Mouse (Mus musculus): ENCODE measurements around the gene Syngr3. TPM values are rescaled to one million over a fixed set of nuclear protein-coding genes. Genes with fewer than 3 reads are reported as not detected.
A peak's percentile ranks its signal among the peaks of the same experiment; 100 is the strongest.
"Not testable (repeated sequence)": the region's sequence is repeated elsewhere in the genome, so short reads cannot be mapped to it uniquely, and the experiment has no call there.

Syngr3 gene
- total RNA-seq, 2 experiments from 2014 or later = 179 to 200 TPM

GRCm38 (mm10) chr17:24687599-24687998, 2.2 kb downstream of the Syngr3 start:
- DNase-seq (ENCODE audit: low spot score in 2 of 2) = no peak
- intact Hi-C loops (cut with DNase I) = no loop called here

DNA sequence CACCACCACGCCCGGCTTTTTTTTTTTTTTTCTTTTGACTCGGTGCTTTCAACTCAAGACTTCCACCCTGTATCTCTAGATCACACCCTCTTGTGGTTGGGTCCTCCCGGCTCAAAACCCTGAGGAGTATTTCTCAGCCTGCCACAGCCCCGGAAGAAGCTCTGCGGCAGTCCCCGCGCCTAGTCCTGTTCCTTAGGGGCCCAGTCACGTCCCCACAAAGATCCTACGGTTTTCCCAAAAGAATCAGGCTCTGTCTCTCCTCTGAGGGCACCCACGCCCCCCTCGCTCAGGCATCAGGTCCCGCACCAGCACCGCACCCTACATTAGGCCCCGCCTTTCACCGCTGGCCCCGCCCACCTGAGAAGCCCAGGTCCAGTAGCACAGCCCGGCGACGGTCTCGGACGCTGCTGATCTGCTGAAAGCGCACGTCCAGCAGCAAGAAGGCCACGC, 2.6 kb downstream of the Syngr3 start:
- DNase-seq (ENCODE audit: low spot score in 2 of 2) = no peak
- intact Hi-C loops (cut with DNase I) = no loop called here

- DNase-seq (ENCODE audit: low spot score in 2 of 2) = no peak
- intact Hi-C loops (cut with DNase I) = no loop called here
These were observed 3.2 kb downstream of the Syngr3 start for GRCm38 (mm10) chr17:24686514-24686913.

GRCm38 (mm10) chr17:24677500-24678080, 12.2 kb downstream of the Syngr3 start:
- DNase-seq (ENCODE audit: low spot score in 2 of 2) = no peak
- intact Hi-C loops (cut with DNase I) = no loop called here

- DNase-seq (ENCODE audit: low spot score in 2 of 2) = no peak
- intact Hi-C loops (cut with DNase I) = no loop called here
These were observed 12.9 kb downstream of the Syngr3 start for GRCm38 (mm10) chr17:24676877-24677276.

- intact Hi-C loops (cut with DNase I) = no loop called here
These were observed 13.6 kb downstream of the Syngr3 start for GRCm38 (mm10) chr17:24676187-24676586.

DNA sequence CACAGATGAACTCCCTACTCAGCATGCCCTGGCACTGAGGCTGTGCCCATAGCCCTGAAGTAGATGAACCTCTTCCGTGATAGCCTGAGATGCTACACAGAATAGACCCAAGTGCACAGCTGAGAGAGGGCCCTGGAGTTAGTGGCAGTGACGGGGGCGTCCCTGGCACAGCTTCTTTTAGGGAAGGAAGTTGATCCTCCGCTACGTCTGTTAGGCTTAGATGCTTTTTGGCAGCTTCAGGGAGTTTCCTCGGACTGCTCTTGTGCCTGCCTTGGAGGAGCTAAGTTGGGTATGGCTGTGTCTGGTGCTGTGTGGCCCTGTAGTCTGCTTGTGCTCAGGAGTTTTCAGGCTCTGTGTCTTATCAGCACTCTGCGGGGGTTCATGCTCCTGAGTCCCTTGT, 15.5 kb downstream of the Syngr3 start:
- intact Hi-C loops (cut with DNase I) = no loop called here
- peak; percentile 64 to 73 for DNase-seq (ENCODE audit: low spot score in 2 of 2)

More at GRCm38 (mm10) chr17:24676187-24676586, 13.6 kb downstream of the Syngr3 start:
- DNase-seq (ENCODE audit: low spot score in 2 of 2) = no peak

DNA sequence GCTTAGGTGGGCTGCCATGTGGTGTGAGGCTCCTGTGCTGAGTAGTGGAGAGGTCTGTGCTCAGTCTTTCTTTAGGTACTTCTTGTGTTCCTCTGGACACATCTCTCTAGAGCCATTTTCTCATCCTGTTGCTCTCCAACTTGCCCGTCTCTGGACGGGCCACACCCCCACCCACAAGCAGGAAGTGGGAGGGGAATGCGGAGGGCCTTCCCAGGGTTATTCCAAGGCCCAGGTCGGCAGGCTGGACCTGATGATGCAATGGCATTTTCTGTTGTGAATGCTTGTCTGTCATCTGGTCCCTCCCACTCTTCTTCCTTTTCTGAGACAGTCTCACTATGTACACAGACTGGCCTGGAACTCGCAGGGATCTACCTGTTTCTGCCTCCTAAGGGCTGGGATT, 17.6 kb downstream of the Syngr3 start:
- intact Hi-C loops (cut with DNase I) = no loop called here

DNA sequence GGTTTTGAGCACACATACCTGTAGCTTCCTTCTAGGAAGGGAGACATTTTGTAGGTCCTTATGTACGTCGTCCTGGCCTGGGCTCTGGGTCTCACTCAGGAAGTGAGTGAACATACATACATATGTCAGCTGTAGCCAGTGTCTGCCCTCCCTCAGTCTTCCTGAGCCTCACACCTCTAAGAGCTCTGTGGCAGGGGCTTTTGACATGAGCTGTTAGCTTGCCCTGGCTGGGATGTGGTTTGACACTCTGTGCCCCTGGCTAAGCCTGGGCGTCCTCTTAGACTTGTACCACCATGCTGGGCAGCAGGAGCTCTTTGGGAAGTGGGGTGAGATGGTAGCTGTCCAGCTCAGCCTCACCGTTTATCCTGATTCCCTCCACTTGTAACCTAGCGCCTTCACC, 18.4 kb downstream of the Syngr3 start:
- no peak for DNase-seq (ENCODE audit: low spot score in 2 of 2)
- intact Hi-C loops (cut with DNase I) = no loop called here

More for the DNA sequence above, 17.6 kb downstream of the Syngr3 start:
- no peak for DNase-seq (ENCODE audit: low spot score in 2 of 2)

DNA sequence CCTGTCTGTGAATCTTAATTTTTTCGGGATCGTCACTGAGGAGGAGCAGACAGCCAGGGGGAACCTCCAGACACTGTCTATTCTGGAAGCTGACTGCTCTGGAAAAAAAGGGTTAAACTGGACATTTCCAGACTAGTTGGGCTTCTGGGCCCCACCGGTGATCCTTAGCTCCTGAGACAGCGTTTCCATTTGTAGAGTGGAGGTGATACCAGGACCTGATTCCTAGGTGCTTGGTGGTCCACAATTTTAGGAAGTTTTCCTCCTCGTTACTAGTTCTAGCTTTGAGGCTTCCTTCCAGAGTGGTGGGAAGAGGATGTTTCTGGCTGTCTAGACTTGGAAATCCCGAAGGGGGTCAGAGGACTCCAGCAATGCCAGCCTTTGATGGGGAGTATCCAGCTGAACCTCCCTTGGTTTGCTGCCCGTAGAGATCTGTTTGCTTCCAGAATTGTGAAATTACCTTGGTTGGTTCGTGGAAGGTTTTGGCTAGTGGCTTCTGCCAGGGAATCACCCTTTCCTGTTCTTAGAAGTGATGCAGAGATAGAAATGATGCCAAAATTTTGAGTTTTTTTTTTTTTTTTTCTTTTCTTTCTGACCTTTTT, 19.4 kb downstream of the Syngr3 start:
- intact Hi-C loops (cut with DNase I) = no loop called here
- DNase-seq (ENCODE audit: low spot score in 2 of 2) = no peak

DNA sequence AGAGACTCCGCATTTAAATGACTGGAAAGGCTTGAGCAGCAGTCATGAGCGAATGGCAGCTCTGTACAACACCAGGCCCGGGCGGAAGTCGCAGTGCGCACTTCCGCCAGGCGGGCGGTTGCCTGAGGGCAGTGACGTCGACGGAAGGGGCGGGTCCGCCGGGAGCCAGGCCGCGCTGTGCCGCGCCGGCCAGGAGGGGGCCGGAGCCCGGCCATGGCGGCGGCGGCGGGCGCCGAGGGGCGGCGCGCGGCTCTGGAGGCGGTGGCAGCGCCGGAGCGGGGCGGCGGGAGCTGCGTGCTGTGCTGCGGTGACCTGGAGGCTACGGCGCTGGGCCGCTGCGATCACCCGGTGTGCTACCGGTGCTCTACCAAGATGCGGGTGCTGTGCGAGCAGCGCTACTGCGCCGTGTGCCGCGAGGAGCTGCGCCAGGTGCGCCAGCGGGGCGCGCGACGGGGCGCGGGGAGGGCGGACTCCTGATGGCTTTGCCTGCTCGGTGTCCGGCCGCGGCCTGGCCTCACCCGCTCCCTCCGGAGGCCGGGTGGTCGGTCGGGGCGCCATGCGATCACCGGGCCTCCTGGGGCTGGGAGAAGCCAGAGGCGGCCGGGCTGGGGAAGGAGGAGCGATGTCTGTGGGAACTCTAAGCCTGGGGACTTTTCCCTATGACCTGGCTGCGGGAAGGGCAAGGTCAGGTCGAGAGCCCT, 20.1 kb downstream of the Syngr3 start, which contains the start of gene Zfp598:
Gene Zfp598, plus strand, starts transcription at position 143 of the 701 bp plus-strand sequence.
- DNase-seq (ENCODE audit: low spot score in 2 of 2) = peak; percentile 94 to 97
- intact Hi-C loops (cut with DNase I) = loop anchor here (5.0 kb wide), 2 partner anchors 37 to 122 kb away; partner anchors contain the start of genes Nthl1, Pkd1 and Tsc2

DNA sequence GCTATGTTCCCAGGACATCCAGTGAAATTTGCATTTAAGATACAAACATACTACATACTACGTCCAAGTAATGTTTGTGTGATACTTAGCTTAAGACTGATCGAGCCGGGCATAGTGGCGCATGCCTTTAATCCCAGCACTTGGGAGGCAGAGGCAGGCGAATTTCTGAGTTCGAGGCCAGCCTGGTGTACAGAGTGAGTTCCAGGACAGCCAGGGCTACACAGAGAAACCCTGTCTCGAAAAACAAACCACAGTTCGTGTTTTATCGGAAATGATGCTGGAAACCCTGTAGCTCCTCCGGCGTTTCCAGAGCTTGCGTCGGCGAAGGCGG, 20.6 kb downstream of the Syngr3 start:
- DNase-seq (ENCODE audit: low spot score in 2 of 2) = not testable (repeated sequence)
- intact Hi-C loops (cut with DNase I) = loop anchor here (5.0 kb wide), 2 partner anchors 37 to 122 kb away; partner anchors contain the start of genes Nthl1, Pkd1 and Tsc2

- DNase-seq (ENCODE audit: low spot score in 2 of 2) = no peak
These were observed 22.3 kb downstream of the Syngr3 start for GRCm38 (mm10) chr17:24667416-24667815.

GRCm38 (mm10) chr17:24667011-24667410, 22.7 kb downstream of the Syngr3 start:
- intact Hi-C loops (cut with DNase I) = loop anchor here (5.0 kb wide), 2 partner anchors 35 to 120 kb away; partner anchors contain the start of genes Nthl1, Pkd1 and Tsc2
- DNase-seq (ENCODE audit: low spot score in 2 of 2) = not testable (repeated sequence)

More at GRCm38 (mm10) chr17:24667416-24667815, 22.3 kb downstream of the Syngr3 start:
- intact Hi-C loops (cut with DNase I) = loop anchor here (5.0 kb wide), 2 partner anchors 35 to 120 kb away; partner anchors contain the start of genes Nthl1, Pkd1 and Tsc2

DNA sequence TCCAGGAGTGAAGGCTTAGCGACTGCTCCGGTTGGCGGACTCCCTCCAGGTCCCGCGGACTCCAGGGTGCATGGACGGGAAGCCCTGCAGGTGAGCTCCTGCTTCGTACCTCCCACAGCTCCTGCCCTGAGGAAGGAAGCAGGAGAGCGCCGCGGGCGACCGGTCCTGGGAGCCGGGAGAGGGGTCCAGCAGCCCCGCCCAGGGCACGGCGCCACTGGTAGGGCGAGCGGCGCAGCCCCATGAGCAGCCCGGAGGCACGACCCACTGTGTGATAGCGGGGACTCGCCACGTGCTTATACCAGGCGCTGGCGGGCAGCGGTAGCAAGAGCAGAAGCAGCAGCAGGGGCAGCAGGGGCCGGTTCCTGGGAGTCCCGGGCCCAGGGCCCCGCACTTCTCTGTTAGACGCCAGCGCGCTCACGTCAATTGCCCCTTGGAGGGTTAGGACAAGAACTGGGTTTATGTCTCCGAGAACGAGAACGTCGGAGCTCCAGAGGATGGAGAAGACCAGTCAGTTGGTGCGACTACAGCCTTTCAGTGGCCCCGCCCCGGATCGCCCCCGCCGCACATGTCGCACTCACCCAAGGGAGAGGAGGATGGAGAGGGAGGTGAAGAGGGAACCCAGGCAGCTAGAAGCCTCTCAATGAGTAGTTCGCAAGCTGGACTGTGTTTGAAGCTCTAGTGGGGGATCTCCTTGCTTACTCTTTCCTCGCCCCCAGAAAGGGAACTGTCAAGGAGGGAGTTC, 31.6 kb downstream of the Syngr3 start, which contains the start of gene Npw:
Gene Npw, minus strand, starts transcription at position 441 of the 742 bp plus-strand sequence.
- intact Hi-C loops (cut with DNase I) = no loop called here
- DNase-seq (ENCODE audit: low spot score in 2 of 2) = no peak

- no peak for DNase-seq (ENCODE audit: low spot score in 2 of 2)
- intact Hi-C loops (cut with DNase I) = loop anchor here (5.0 kb wide), 1 partner anchor 118 kb away; no protein-coding TSS in a partner anchor
These were observed 34.8 kb downstream of the Syngr3 start for GRCm38 (mm10) chr17:24654969-24655368.

GRCm38 (mm10) chr17:24653967-24654710, 35.6 kb downstream of the Syngr3 start:
- no peak for DNase-seq (ENCODE audit: low spot score in 2 of 2)
- intact Hi-C loops (cut with DNase I) = loop anchor here (2.0 to 5.0 kb wide), 2 partner anchors 21 to 117 kb away; partner anchors contain the start of genes Nthl1 and Tsc2

- DNase-seq (ENCODE audit: low spot score in 2 of 2) = no peak
- intact Hi-C loops (cut with DNase I) = loop anchor here (2.0 to 5.0 kb wide), 2 partner anchors 19 to 115 kb away; partner anchors contain the start of genes Nthl1 and Tsc2
These were observed 37.9 kb downstream of the Syngr3 start for GRCm38 (mm10) chr17:24651835-24652234.

DNA sequence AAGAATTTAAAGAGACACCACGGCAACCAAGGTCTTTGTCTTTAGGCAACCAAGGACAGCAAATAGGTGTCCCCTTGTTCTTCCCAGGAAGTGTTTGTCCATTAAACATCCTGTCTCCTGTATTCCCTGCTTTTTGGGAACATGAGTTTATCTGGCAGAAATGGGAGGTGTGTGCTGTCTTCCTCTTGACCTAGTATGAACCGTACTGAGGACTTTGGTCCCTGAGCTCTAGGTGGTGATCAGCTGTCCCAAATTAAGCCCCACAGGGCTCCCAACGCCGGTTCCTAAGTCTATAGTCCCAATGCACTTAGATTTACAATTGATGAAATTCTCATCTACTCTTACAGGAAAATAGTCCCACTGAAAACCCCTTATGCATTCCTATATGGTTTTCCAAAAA, 39.0 kb downstream of the Syngr3 start:
- intact Hi-C loops (cut with DNase I) = loop anchor here (5.0 kb wide), 1 partner anchor 113 kb away; no protein-coding TSS in a partner anchor
- no peak for DNase-seq (ENCODE audit: low spot score in 2 of 2)
